Mouse (Mus musculus) right cerebral cortex, postnatal 25 days (tissue): ENCODE measurements at regions not wholly inside any gene's neighbourhood (a gene's known extent, or its start where the extent isn't known, plus 50 kb on each side); places are given as distances from the start of the nearest gene placed in this dataset.

Experiments used
- DNase-seq: peaks from one replicate; pipeline ENCODE4 v3.0.0; 2022

GRCm38 (mm10) chr11:19847910-19848309, 76.3 kb upstream of the Spred2 start:
- no peak for DNase-seq

GRCm38 (mm10) chr11:19848412-19848811, 75.8 kb upstream of the Spred2 start:
- no peak for DNase-seq

- DNase-seq, result no peak
These were observed 74.8 kb upstream of the Spred2 start for GRCm38 (mm10) chr11:19849347-19849811.

GRCm38 (mm10) chr11:19849844-19850420, 74.2 kb upstream of the Spred2 start:
- DNase-seq, result no peak

GRCm38 (mm10) chr11:19851022-19851615, 73.1 kb upstream of the Spred2 start:
- no peak for DNase-seq

- no peak for DNase-seq
These were observed 62.6 kb upstream of the Spred2 start for GRCm38 (mm10) chr11:19861596-19861995.

GRCm38 (mm10) chr11:19863327-19863726, 60.8 kb upstream of the Spred2 start:
- DNase-seq, result no peak

GRCm38 (mm10) chr11:19866262-19866661, 57.9 kb upstream of the Spred2 start:
- DNase-seq, result no peak

GRCm38 (mm10) chr11:19869671-19870070, 54.5 kb upstream of the Spred2 start:
- DNase-seq, result no peak

GRCm38 (mm10) chr11:19870136-19870535, 54.0 kb upstream of the Spred2 start:
- DNase-seq, result no peak

- DNase-seq, result no peak
These were observed 50.4 kb upstream of the Spred2 start for GRCm38 (mm10) chr11:19873796-19874195.
